Mouse (Mus musculus) cerebellum, adult 2 months (tissue): ENCODE measurements around the gene Gm28038. TPM values are rescaled to one million over a fixed set of nuclear protein-coding genes. Genes with fewer than 3 reads are reported as not detected.

Experiments used
- DNase-seq, 2 experiments: peaks; one replicate each; pipeline ENCODE4 v3.0.0; 2021
- H3K27ac ChIP-seq: fragments of 200-500 bp; 2 replicates; pipeline ENCODE4 v1.5.1; 2012; ENCODE audit warnings: low read length, control low read depth, inconsistent platforms; ENCODE audit not compliant: insufficient read depth
- H3K27me3 ChIP-seq: fragments of 200-500 bp; 2 replicates; pipeline ENCODE4 v1.6.1; 2012; ENCODE audit warnings: inconsistent platforms, mild to moderate bottlenecking, low read length, moderate library complexity; ENCODE audit not compliant: control insufficient read depth, insufficient read depth
- H3K4me1 ChIP-seq: fragments of 200-500 bp; 2 replicates; pipeline ENCODE4 v1.6.1; 2011; ENCODE audit warnings: low read length; ENCODE audit not compliant: control insufficient read depth, insufficient read depth
- H3K4me3 ChIP-seq: fragments of 200-500 bp; replicated peaks from 2 replicates; pipeline ENCODE3; 2011; ENCODE audit warnings: mild to moderate bottlenecking, low read depth, low read length, control low read depth; ENCODE audit not compliant: insufficient read depth
- CTCF ChIP-seq: fragments of 200-500 bp; IDR thresholded peaks from 2 replicates; pipeline ENCODE4 v1.5.1; 2011; ENCODE audit warnings: low read depth, mild to moderate bottlenecking, control low read depth, low read length, moderate library complexity, borderline replicate concordance; ENCODE audit not compliant: insufficient read depth
- POLR2A ChIP-seq: fragments of 200-500 bp; IDR thresholded peaks from 2 replicates; pipeline ENCODE4 v1.6.1; 2011; ENCODE audit warnings: low read length, control low read depth, borderline replicate concordance; ENCODE audit not compliant: insufficient read depth
- WGBS: fragments of 180-500 bp; shearing (Covaris S2); methylation state at CpG from one replicate; pipeline ENCODE4 v1.1.7; 2018; 5-methylcytosine and 5-hydroxymethylcytosine counted together
- polyA plus RNA-seq: library from polyadenylated mRNA; depleted of rRNA; stranded (reverse); fragments of >200 nt; gene quantifications from 2 replicates; pipeline ENCODE4 v1.2.3, GENCODE M21; 2012

Gene Gm28038
- polyA plus RNA-seq, 1 experiment = not detected

- 88% methylated on average over 2 of the region's 2 CpGs for WGBS
These were observed 30.6 kb downstream of the Gm28038 start for GRCm38 (mm10) chr2:30311481-30311880.

GRCm38 (mm10) chr2:30316136-30316535, 35.3 kb downstream of the Gm28038 start:
- 88% methylated on average over 4 of the region's 4 CpGs for WGBS
- H3K4me3 ChIP-seq = no peak overlapping the region
- no peak for TF ChIP-seq CTCF
- TF ChIP-seq POLR2A = no peak
- H3K27me3 ChIP-seq = no peaks in the 10 kb centered on the region
- DNase-seq = no peak
- no peaks in the 10 kb centered on the region for H3K4me1 ChIP-seq
- H3K27ac ChIP-seq = no peak overlapping the region

More at GRCm38 (mm10) chr2:30311481-30311880, 30.6 kb downstream of the Gm28038 start:
- H3K27me3 ChIP-seq = no peaks in the 10 kb centered on the region
- no peak overlapping the region for H3K27ac ChIP-seq
- H3K4me3 ChIP-seq = no peak overlapping the region
- no peaks in the 10 kb centered on the region for H3K4me1 ChIP-seq
- no peak for TF ChIP-seq CTCF
- TF ChIP-seq POLR2A = no peak
- DNase-seq = no peak

GRCm38 (mm10) chr2:30316955-30317354, 36.1 kb downstream of the Gm28038 start:
- DNase-seq = no peak
- no peak overlapping the region for H3K27ac ChIP-seq
- no peaks in the 10 kb centered on the region for H3K4me1 ChIP-seq
- H3K4me3 ChIP-seq = no peak overlapping the region
- TF ChIP-seq CTCF (no peak), POLR2A (no peak)
- no peaks in the 10 kb centered on the region for H3K27me3 ChIP-seq
- WGBS = 56% methylated on average over 5 of the region's 5 CpGs

- Histone ChIP-seq H3K27me3 (no peaks in the 10 kb centered on the region), H3K4me1 (no peaks in the 10 kb centered on the region), H3K27ac (no peak overlapping the region), H3K4me3 (no peak overlapping the region)
- WGBS = 89% methylated on average over 4 of the region's 4 CpGs
- DNase-seq = no peak
- TF ChIP-seq CTCF (no peak), POLR2A (no peak)
These were observed 38.4 kb downstream of the Gm28038 start for GRCm38 (mm10) chr2:30319260-30319659.

GRCm38 (mm10) chr2:30323111-30323510, 42.3 kb downstream of the Gm28038 start:
- Histone ChIP-seq H3K4me3 (no peak overlapping the region), H3K4me1 (peaks cover 4% of the 10 kb centered on the region; the same call in 1 of the 2 replicates), H3K27ac (no peak overlapping the region), H3K27me3 (no peaks in the 10 kb centered on the region)
- WGBS = 82% methylated on average over 7 of the region's 7 CpGs
- TF ChIP-seq POLR2A (no peak), CTCF (no peak)
- no peak for DNase-seq

- TF ChIP-seq CTCF = no peak
- no peak for TF ChIP-seq POLR2A
- peak in 1 of 2 experiments; percentile 20 for DNase-seq
- WGBS = 94% methylated on average over 5 of the region's 5 CpGs
- H3K27ac ChIP-seq = no peak overlapping the region
- H3K4me1 ChIP-seq = peaks cover 4% of the 10 kb centered on the region; the same call in 1 of the 2 replicates
- H3K27me3 ChIP-seq = no peaks in the 10 kb centered on the region
- H3K4me3 ChIP-seq = no peak overlapping the region
These were observed 44.5 kb downstream of the Gm28038 start for GRCm38 (mm10) chr2:30325296-30325695.

- Histone ChIP-seq H3K27me3 (no peaks in the 10 kb centered on the region), H3K27ac (no peak overlapping the region), H3K4me3 (no peak overlapping the region), H3K4me1 (peaks cover 4% of the 10 kb centered on the region; the same call in 1 of the 2 replicates)
- TF ChIP-seq POLR2A = no peak
- TF ChIP-seq CTCF = no peak
- DNase-seq = peak; percentile 40 to 67
- WGBS = 42% methylated on average over 7 of the region's 7 CpGs
These were observed 46.4 kb downstream of the Gm28038 start for GRCm38 (mm10) chr2:30327276-30327675.

- TF ChIP-seq CTCF (no peak), POLR2A (no peak)
- Histone ChIP-seq H3K27me3 (no peaks in the 10 kb centered on the region), H3K4me1 (peaks cover 4% of the 10 kb centered on the region; the same call in 1 of the 2 replicates), H3K4me3 (no peak overlapping the region), H3K27ac (no peak overlapping the region)
- DNase-seq = no peak
- 68% methylated on average over 3 of the region's 3 CpGs for WGBS
These were observed 47.9 kb downstream of the Gm28038 start for GRCm38 (mm10) chr2:30328791-30329190.
